Mouse (Mus musculus) E14TG2a.4 (cell line): ENCODE measurements around the gene Acat2.
"Not testable (repeated sequence)": the region's sequence is repeated elsewhere in the genome, so short reads cannot be mapped to it uniquely, and the experiment has no call there.

Source experiments
- H3K27me3 ChIP-seq: 2 replicates; pipeline ENCODE4 v1.6.1; 2014; ENCODE audit warnings: low read length, control low read depth; ENCODE audit not compliant: insufficient read depth
- H3K36me3 ChIP-seq: 2 replicates; pipeline ENCODE4 v1.6.1; 2014; ENCODE audit warnings: low read length, control low read depth; ENCODE audit not compliant: insufficient read depth
- H3K4me1 ChIP-seq: replicated peaks from 2 replicates; pipeline ENCODE4 v1.6.1; 2014; ENCODE audit warnings: low read depth, low read length, control low read depth
- H3K4me3 ChIP-seq: replicated peaks from 2 replicates; pipeline ENCODE4 v1.5.1; 2014; ENCODE audit warnings: mild to moderate bottlenecking, low read length
- H3K9me3 ChIP-seq: 2 replicates; pipeline ENCODE4 v1.6.1; 2014; ENCODE audit warnings: low read length, control low read depth
- CTCF ChIP-seq: conservative IDR thresholded peaks from 2 replicates; pipeline ENCODE4 v1.5.1; 2014; ENCODE audit warnings: low read length
- NANOG ChIP-seq: IDR thresholded peaks from 2 replicates; pipeline ENCODE4 v1.6.1; 2014; ENCODE audit warnings: borderline replicate concordance, low read length, mixed read lengths
- POU5F1 ChIP-seq: IDR thresholded peaks from 2 replicates; pipeline ENCODE4 v1.6.1; 2014; ENCODE audit warnings: low read length, borderline replicate concordance

Gene Acat2

GRCm38 (mm10) chr17:12997890-12998289 is 37.3 kb upstream of the Acat2 start:
- H3K36me3 ChIP-seq: no peaks in the 10 kb centered on the region
- H3K4me1 ChIP-seq: peaks cover 93% of the 10 kb centered on the region
- 0 out of 2 replicates have a peak overlapping the region, but pooled peaks have one; percentile 1 for H3K4me3 ChIP-seq

GRCm38 (mm10) chr17:12996345-12996744 is 35.8 kb upstream of the Acat2 start:
- no peaks in the 10 kb centered on the region for H3K9me3 ChIP-seq
- no peaks in the 10 kb centered on the region for H3K36me3 ChIP-seq
- peaks cover 81% of the 10 kb centered on the region for H3K4me1 ChIP-seq
- H3K4me3 ChIP-seq: no peak overlapping the region
- H3K27me3 ChIP-seq: no peaks in the 10 kb centered on the region
- TF ChIP-seq CTCF: peak; percentile 41
- no peak for TF ChIP-seq POU5F1

More at GRCm38 (mm10) chr17:12997890-12998289, 37.3 kb upstream of the Acat2 start:
- TF ChIP-seq CTCF (no peak), NANOG (no peak), POU5F1 (no peak)
- Histone ChIP-seq H3K9me3 (no peaks in the 10 kb centered on the region), H3K27me3 (no peaks in the 10 kb centered on the region)

GRCm38 (mm10) chr17:12994069-12994468 is 33.5 kb upstream of the Acat2 start, which contains the start of gene Wtap:
TSS of gene Wtap (minus strand) at chr17:12994169.
- H3K4me3 ChIP-seq: peak within 1 kb of the TSS; percentile 97
- peaks cover 2% of the 10 kb centered on the region for H3K36me3 ChIP-seq
- H3K4me1 ChIP-seq: peaks cover 64% of the 10 kb centered on the region
- H3K9me3 ChIP-seq: no peaks in the 10 kb centered on the region
- TF ChIP-seq NANOG (no peak), CTCF (no peak), POU5F1 (no peak)
- H3K27me3 ChIP-seq: no peaks in the 10 kb centered on the region

- H3K9me3 ChIP-seq: no peaks in the 10 kb centered on the region
- TF ChIP-seq NANOG (no peak), CTCF (no peak), POU5F1 (no peak)
- H3K4me3 ChIP-seq: peak overlapping the region; percentile 97
- peaks cover 15% of the 10 kb centered on the region for H3K36me3 ChIP-seq
- no peaks in the 10 kb centered on the region for H3K27me3 ChIP-seq
- H3K4me1 ChIP-seq: peaks cover 64% of the 10 kb centered on the region
These were observed 32.0 kb upstream of the Acat2 start for GRCm38 (mm10) chr17:12992470-12992991.

- peaks cover 20% of the 10 kb centered on the region for H3K36me3 ChIP-seq
- H3K9me3 ChIP-seq: no peaks in the 10 kb centered on the region
- H3K4me1 ChIP-seq: peaks cover 64% of the 10 kb centered on the region
- TF ChIP-seq NANOG: no peak
- no peak for TF ChIP-seq POU5F1
- TF ChIP-seq CTCF: no peak
- H3K4me3 ChIP-seq: peak overlapping the region; percentile 97
- no peaks in the 10 kb centered on the region for H3K27me3 ChIP-seq
These were observed 31.2 kb upstream of the Acat2 start for GRCm38 (mm10) chr17:12991635-12992358.

- Histone ChIP-seq H3K9me3 (no peaks in the 10 kb centered on the region), H3K36me3 (peaks cover 23% of the 10 kb centered on the region), H3K27me3 (no peaks in the 10 kb centered on the region), H3K4me3 (peak overlapping the region; percentile 97), H3K4me1 (peaks cover 64% of the 10 kb centered on the region)
- no peak for TF ChIP-seq POU5F1
- TF ChIP-seq NANOG: no peak
- no peak for TF ChIP-seq CTCF
These were observed 30.7 kb upstream of the Acat2 start for GRCm38 (mm10) chr17:12991194-12991634.

GRCm38 (mm10) chr17:12990567-12991145 is 30.1 kb upstream of the Acat2 start:
- H3K9me3 ChIP-seq: no peaks in the 10 kb centered on the region
- peaks cover 29% of the 10 kb centered on the region for H3K36me3 ChIP-seq
- H3K4me3 ChIP-seq: peak overlapping the region; percentile 97
- TF ChIP-seq POU5F1 (no peak), CTCF (no peak), NANOG (no peak)
- no peaks in the 10 kb centered on the region for H3K27me3 ChIP-seq
- peaks cover 64% of the 10 kb centered on the region for H3K4me1 ChIP-seq

GRCm38 (mm10) chr17:12988096-12988495 is 27.5 kb upstream of the Acat2 start:
- peak overlapping the region; percentile 63 for H3K4me3 ChIP-seq
- peaks cover 60% of the 10 kb centered on the region for H3K4me1 ChIP-seq
- not testable (repeated sequence) for H3K27me3 ChIP-seq, H3K9me3 ChIP-seq
- peaks cover 54% of the 10 kb centered on the region for H3K36me3 ChIP-seq
- peak; percentile 17; the same call in 1 of the 2 replicates for TF ChIP-seq CTCF
